Mouse (Mus musculus) thymus, adult 2 months (tissue): ENCODE results near the gene Krt71. TPM values are rescaled to one million over a fixed set of nuclear protein-coding genes. Genes with fewer than 3 reads are reported as not detected.

Experiments
- DNase-seq: peaks from one replicate; pipeline ENCODE4 v3.0.0; 2021
- H3K27ac ChIP-seq: fragments of 200-500 bp; 2 replicates; pipeline ENCODE4 v1.5.1; 2012; ENCODE audit warnings: low read length, control low read depth; ENCODE audit not compliant: control insufficient read depth, insufficient read depth
- H3K27me3 ChIP-seq: fragments of 200-500 bp; 2 replicates; pipeline ENCODE4 v1.6.1; 2012; ENCODE audit warnings: mild to moderate bottlenecking, low read length, moderate library complexity, mixed read lengths; ENCODE audit not compliant: control insufficient read depth, insufficient read depth
- H3K36me3 ChIP-seq: fragments of 200-500 bp; 2 replicates; pipeline ENCODE4 v1.6.1; 2012; ENCODE audit warnings: mild to moderate bottlenecking, low read length, moderate library complexity; ENCODE audit not compliant: control insufficient read depth, insufficient read depth
- H3K4me1 ChIP-seq: fragments of 200-500 bp; replicated peaks from 2 replicates; pipeline ENCODE4 v1.6.1; 2012; ENCODE audit warnings: low read length; ENCODE audit not compliant: control insufficient read depth, insufficient read depth
- H3K4me3 ChIP-seq: fragments of 200-500 bp; 2 replicates; pipeline ENCODE4 v1.5.1; 2012; ENCODE audit warnings: mild to moderate bottlenecking, low read length, control low read depth, moderate library complexity; ENCODE audit not compliant: control insufficient read depth, insufficient read depth
- CTCF ChIP-seq: fragments of 200-500 bp; IDR thresholded peaks from 2 replicates; pipeline ENCODE4 v1.5.1; 2012; ENCODE audit warnings: mild to moderate bottlenecking, control low read depth, low read length, moderate library complexity, borderline replicate concordance; ENCODE audit not compliant: control insufficient read depth, poor library complexity, insufficient read depth; ENCODE audit errors: extremely low read depth
- POLR2A ChIP-seq: fragments of 200-500 bp; IDR thresholded peaks from 2 replicates; pipeline ENCODE4 v1.6.1; 2012; ENCODE audit warnings: mild to moderate bottlenecking, low read length, control low read depth, moderate library complexity; ENCODE audit not compliant: control insufficient read depth, poor library complexity, insufficient read depth; ENCODE audit errors: extremely low read depth
- WGBS: fragments of 180-500 bp; shearing (Covaris S2); methylation state at CpG from one replicate; pipeline ENCODE4 v1.1.7; 2018; 5-methylcytosine and 5-hydroxymethylcytosine counted together
- polyA plus RNA-seq: library from polyadenylated mRNA; depleted of rRNA; stranded (reverse); fragments of >200 nt; gene quantifications from 2 replicates; pipeline ENCODE4 v1.2.3, GENCODE M21; 2012; rRNA removed

Krt71 gene
- polyA plus RNA-seq, result 1.5 and 2.0 TPM in 2 replicates

- 67% methylated on average over 14 of the region's 14 CpGs for WGBS
- TF ChIP-seq POLR2A (no peak), CTCF (no peak)
- no peaks in the 10 kb centered on the region for H3K36me3 ChIP-seq
Measured at GRCm38 (mm10) chr15:101742711-101743110, at the start of gene Krt71. Gene Krt71, minus strand, starts transcription at chr15:101743109.

GRCm38 (mm10) chr15:101790867-101791266, 48.0 kb upstream of the Krt71 start:
- no peaks in the 10 kb centered on the region for H3K27me3 ChIP-seq
- DNase-seq, result no peak
- H3K27ac ChIP-seq, result no peak overlapping the region
- no peak overlapping the region for H3K4me3 ChIP-seq
- TF ChIP-seq CTCF (no peak), POLR2A (no peak)
- 31% methylated on average over 3 of the region's 3 CpGs for WGBS
- H3K4me1 ChIP-seq, result no peaks in the 10 kb centered on the region
- H3K36me3 ChIP-seq, result no peaks in the 10 kb centered on the region

More at GRCm38 (mm10) chr15:101742711-101743110, at the start of gene Krt71:
- Histone ChIP-seq H3K27ac (no peak within 1 kb of the TSS), H3K27me3 (no peaks in the 10 kb centered on the region), H3K4me3 (no peak within 1 kb of the TSS), H3K4me1 (no peaks in the 10 kb centered on the region)
- DNase-seq, result no peak

- H3K4me3 ChIP-seq, result no peak within 1 kb of the TSS
- TF ChIP-seq CTCF, result no peak
- no peak for TF ChIP-seq POLR2A
- no peaks in the 10 kb centered on the region for H3K36me3 ChIP-seq
- no peak for DNase-seq
- 93% methylated on average over 18 of the region's 18 CpGs for WGBS
- no peaks in the 10 kb centered on the region for H3K27me3 ChIP-seq
- H3K27ac ChIP-seq, result no peak within 1 kb of the TSS
- H3K4me1 ChIP-seq, result no peaks in the 10 kb centered on the region
Measured at GRCm38 (mm10) chr15:101786360-101786759, 43.5 kb upstream of the Krt71 start, which contains the start of gene Krt72. Gene Krt72, minus strand, starts transcription at chr15:101786460.

GRCm38 (mm10) chr15:101773420-101773819, 30.5 kb upstream of the Krt71 start:
- WGBS, result 59% methylated on average over 10 of the region's 10 CpGs
- DNase-seq, result no peak

GRCm38 (mm10) chr15:101772711-101773081, 29.8 kb upstream of the Krt71 start:
- TF ChIP-seq POLR2A (no peak), CTCF (no peak)
- WGBS, result 4% methylated on average over 5 of the region's 5 CpGs
- no peaks in the 10 kb centered on the region for H3K36me3 ChIP-seq

More at GRCm38 (mm10) chr15:101773420-101773819, 30.5 kb upstream of the Krt71 start:
- Histone ChIP-seq H3K27me3 (no peaks in the 10 kb centered on the region), H3K27ac (no peak overlapping the region), H3K36me3 (no peaks in the 10 kb centered on the region), H3K4me3 (no peak overlapping the region), H3K4me1 (no peaks in the 10 kb centered on the region)
- TF ChIP-seq CTCF (no peak), POLR2A (no peak)

GRCm38 (mm10) chr15:101772080-101772710, 29.3 kb upstream of the Krt71 start:
- no peaks in the 10 kb centered on the region for H3K36me3 ChIP-seq
- H3K27ac ChIP-seq, result no peak overlapping the region
- TF ChIP-seq POLR2A (no peak), CTCF (no peak)
- no peak for DNase-seq
- no peaks in the 10 kb centered on the region for H3K4me1 ChIP-seq
- 68% methylated on average over 5 of the region's 5 CpGs for WGBS
- H3K4me3 ChIP-seq, result no peak overlapping the region
- no peaks in the 10 kb centered on the region for H3K27me3 ChIP-seq

More at GRCm38 (mm10) chr15:101772711-101773081, 29.8 kb upstream of the Krt71 start:
- no peak overlapping the region for H3K27ac ChIP-seq
- no peaks in the 10 kb centered on the region for H3K4me1 ChIP-seq
- no peak overlapping the region for H3K4me3 ChIP-seq
- DNase-seq, result peak; percentile 72
- H3K27me3 ChIP-seq, result no peaks in the 10 kb centered on the region

GRCm38 (mm10) chr15:101770226-101770625, 27.3 kb upstream of the Krt71 start:
- Histone ChIP-seq H3K4me3 (no peak overlapping the region), H3K27ac (no peak overlapping the region), H3K36me3 (no peaks in the 10 kb centered on the region), H3K27me3 (no peaks in the 10 kb centered on the region), H3K4me1 (no peaks in the 10 kb centered on the region)
- TF ChIP-seq POLR2A (no peak), CTCF (no peak)
- 48% methylated on average over 8 of the region's 8 CpGs for WGBS
- no peak for DNase-seq
